Comparison of ENCODE assay signal across 9 mouse cellular contexts in the genomic region with DNA sequence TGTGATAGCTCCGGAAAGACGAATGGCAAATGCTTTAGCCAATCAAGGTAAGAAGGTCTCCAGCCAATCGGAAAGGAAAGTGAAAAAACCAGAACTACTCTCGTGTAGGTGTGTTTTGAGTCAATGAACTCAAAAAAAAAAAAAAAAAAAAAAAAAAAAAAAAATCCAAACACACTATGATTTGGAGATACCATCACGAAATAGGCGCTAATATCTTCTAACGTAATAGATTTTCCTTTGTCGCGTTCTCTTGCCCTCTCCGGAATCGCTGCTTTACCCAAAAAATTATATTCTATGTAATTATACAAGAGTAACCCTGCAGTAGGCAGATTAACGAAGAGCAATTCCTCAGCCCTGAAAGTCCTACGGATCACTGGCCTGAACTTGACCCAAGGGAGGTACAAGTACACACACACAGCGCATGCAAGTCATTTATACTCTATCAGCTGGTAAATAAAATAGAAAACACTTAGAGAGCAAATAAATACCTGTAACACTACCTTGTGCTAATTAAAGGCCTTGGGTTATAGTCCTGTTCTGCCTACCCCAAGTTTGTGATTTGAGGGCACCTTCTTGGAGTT. TPM values are rescaled to one million over a fixed set of nuclear protein-coding genes. Genes with fewer than 3 reads are reported as not detected.
DNase-seq lines count a peak whose midpoint lies in the region; ATAC-seq and TF ChIP-seq lines count a peak whose summit lies in the region.
"Had no signal": no experiment of that assay in that cellular context is flagged by ENCODE, and none has a peak within 500 bp of the region (broad histone marks: within the 10 kb centered on the region; RNA-seq: fewer than 3 reads in every experiment).

No protein-coding gene starts in this region.

- no peak for TF ChIP-seq POLR2A in ES-Bruce4 (IDR thresholded peaks at IDR 0.05; ENCODE audit: insufficient read depth, low read length)

- H3K9ac ChIP-seq in heart, embryonic 12.5 days: no peak overlapping the region
- peak overlapping the region; percentile 70 for H3K9ac ChIP-seq in ES-Bruce4 (ENCODE audit: low read depth, poor library complexity, severe bottlenecking)
- H3K9ac ChIP-seq in hindbrain, embryonic 12.5 days: no peak overlapping the region

- no peak for ATAC-seq in heart, embryonic 12.5 days (ENCODE audit: insufficient number of reproducible peaks, low FRiP score)
- ATAC-seq in hindbrain, embryonic 12.5 days (ENCODE audit: low FRiP score): no peak

- no peaks in the 10 kb centered on the region for H3K9me3 ChIP-seq in heart, embryonic 12.5 days (replicated peaks)
- no peaks in the 10 kb centered on the region for H3K9me3 ChIP-seq in ES-Bruce4 (replicated peaks; ENCODE audit: control insufficient read depth, insufficient read depth, low read length, poor library complexity, severe bottlenecking)
- H3K9me3 ChIP-seq in hindbrain, embryonic 12.5 days (replicated peaks): no peaks in the 10 kb centered on the region

- 9% methylated on average over 14 of the region's 14 CpGs for WGBS in heart, embryonic 12.5 days
- 11% methylated on average over 14 of the region's 14 CpGs for WGBS in hindbrain, embryonic 12.5 days
- 15% methylated on average over 10 of the region's 14 CpGs for WGBS in macrophage (ENCODE audit: missing documents)

- peaks cover 36% of the 10 kb centered on the region for H3K4me1 ChIP-seq in heart, embryonic 12.5 days (replicated peaks)
- peaks cover 6% of the 10 kb centered on the region for H3K4me1 ChIP-seq in ES-Bruce4 (ENCODE audit: control insufficient read depth, insufficient read depth, low read length)
- H3K4me1 ChIP-seq in hindbrain, embryonic 12.5 days: peaks cover 17% of the 10 kb centered on the region

- peak overlapping the region; percentile 39 for H3K4me3 ChIP-seq in heart, embryonic 12.5 days
- H3K4me3 ChIP-seq in ES-Bruce4 (ENCODE audit: low read depth, low read length) (peak overlapping the region; percentile 66), macrophage (ENCODE audit: inconsistent target) (peak overlapping the region; percentile 18)
- H3K4me3 ChIP-seq in hindbrain, embryonic 12.5 days: peak overlapping the region; percentile 93

- H3K4me2 ChIP-seq in heart, embryonic 12.5 days: peak overlapping the region; percentile 68
- H3K4me2 ChIP-seq in hindbrain, embryonic 12.5 days (replicated peaks): peak overlapping the region; percentile 56

- DNase-seq in heart, adult 18-20 months: no peak
- DNase-seq in thymus, postnatal 36 days: no peak
- no peak for DNase-seq in cerebellum, postnatal 10 days
- no peak for DNase-seq in layer of hippocampus, adult 18-20 months (ENCODE audit: low spot score in 2 of 2)

- peaks cover 28% of the 10 kb centered on the region for H3K36me3 ChIP-seq in heart, embryonic 12.5 days
- H3K36me3 ChIP-seq in ES-Bruce4 (ENCODE audit: control insufficient read depth, insufficient read depth, low read length, poor library complexity, severe bottlenecking) (no peaks in the 10 kb centered on the region), macrophage (ENCODE audit: inconsistent target) (peaks cover 18% of the 10 kb centered on the region)
- peaks cover 24% of the 10 kb centered on the region for H3K36me3 ChIP-seq in hindbrain, embryonic 12.5 days

- TF ChIP-seq EP300 in ES-Bruce4 (IDR thresholded peaks at IDR 0.05; ENCODE audit: insufficient read depth, low read depth, low read length): no peak

- H3K27ac ChIP-seq in heart, embryonic 12.5 days (ENCODE audit: poor library complexity, severe bottlenecking): no peak overlapping the region
- H3K27ac ChIP-seq in ES-Bruce4 (ENCODE audit: insufficient read depth, low read length) (peak overlapping the region; percentile 26; the same call in 1 of the 2 replicates), macrophage (no peak overlapping the region)
- no peak overlapping the region for H3K27ac ChIP-seq in hindbrain, embryonic 12.5 days

- TF ChIP-seq CTCF in ES-Bruce4 (IDR thresholded peaks at IDR 0.05; ENCODE audit: low read depth, low read length): no peak

- no peaks in the 10 kb centered on the region for H3K27me3 ChIP-seq in heart, embryonic 12.5 days (replicated peaks)
- H3K27me3 ChIP-seq in ES-Bruce4 (ENCODE audit: control insufficient read depth, insufficient read depth, low read length, poor library complexity, severe bottlenecking): no peaks in the 10 kb centered on the region
- H3K27me3 ChIP-seq in hindbrain, embryonic 12.5 days: peaks cover 4% of the 10 kb centered on the region; the same call in 1 of the 2 replicates

- peaks cover 13% of the 10 kb centered on the region for H3K79me2 ChIP-seq in macrophage (ENCODE audit: inconsistent target)

RNA-seq across cellular contexts. Expression of gene Ankrd54, which starts 0.6 kb away (rescaled TPM):
- polyA plus RNA-seq in heart, embryonic 12.5 days (2016; fragmentation: Nextera tagmentation; extraction: Ambion mirVana): 29.0 and 30.0 TPM in 2 replicates
- 1 to 10 TPM; 7.2 to 8.6 TPM for total RNA-seq in heart, adult 18-20 months (2021)
- polyA plus RNA-seq in ES-Bruce4 (2011; ENCODE audit: insufficient read depth, insufficient read length, low read depth, missing spikeins): 16.6 and 18.2 TPM in 2 replicates
- 56.8 and 60.3 TPM in 2 replicates for polyA plus RNA-seq in hindbrain, embryonic 12.5 days (2016; fragmentation: Nextera tagmentation; extraction: Ambion mirVana)
- 10 to 100 TPM in 20 of 26 experiments, 1 to 10 TPM in 6; 5.3 to 31.1 (median 19.2) TPM for total RNA-seq in macrophage (2018; cell fraction: chromatin; rRNA removed)
- 10 to 100 TPM in 5 of 26 experiments, 1 to 10 TPM in 21; 3.8 to 11.0 (median 8.2) TPM for total RNA-seq in macrophage (2018; cell fraction: cytosol; rRNA removed)
- 10 to 100 TPM in 20 of 26 experiments, 1 to 10 TPM in 6; 6.0 to 28.1 (median 13.0) TPM for total RNA-seq in macrophage (2018; cell fraction: nucleus; rRNA removed)
- 3.9 to 9.7 TPM (median 8.3 TPM) in 3 replicates for polyA plus RNA-seq in macrophage (2018)
- 10 to 100 TPM; 18.0 to 22.7 TPM for total RNA-seq in layer of hippocampus, adult 18-20 months (2021)

RNA-seq across cellular contexts. Expression of gene Eif3l, which starts 11.7 kb away (rescaled TPM):
- polyA plus RNA-seq in heart, embryonic 12.5 days (2016; fragmentation: Nextera tagmentation; extraction: Ambion mirVana): 165 TPM in 2 replicates
- total RNA-seq in heart, adult 18-20 months (2021): 10 to 100 TPM; 70.4 to 73.8 TPM
- polyA plus RNA-seq in ES-Bruce4 (2011; ENCODE audit: insufficient read depth, insufficient read length, low read depth, missing spikeins) (598 and 608 TPM in 2 replicates), macrophage (2018) (92.1 to 130 TPM (median 96.7 TPM) in 3 replicates)
- polyA plus RNA-seq in hindbrain, embryonic 12.5 days (2016; fragmentation: Nextera tagmentation; extraction: Ambion mirVana): 190 and 196 TPM in 2 replicates
- 10 to 100 TPM; 16.3 to 78.6 (median 48.6) TPM for total RNA-seq in macrophage (2018; cell fraction: chromatin; rRNA removed)
- 10 to 100 TPM; 52.0 to 93.5 (median 68.5) TPM for total RNA-seq in macrophage (2018; cell fraction: cytosol; rRNA removed)
- 10 to 100 TPM; 20.9 to 85.9 (median 40.6) TPM for total RNA-seq in macrophage (2018; cell fraction: nucleus; rRNA removed)
- total RNA-seq in layer of hippocampus, adult 18-20 months (2021): 10 to 100 TPM; 71.5 to 71.8 TPM

RNA-seq across cellular contexts. Expression of gene Galr3, which starts 21.6 kb away (rescaled TPM):
- polyA plus RNA-seq in heart, embryonic 12.5 days (2016; fragmentation: Nextera tagmentation; extraction: Ambion mirVana): not detected in 2 replicates
- total RNA-seq in heart, adult 18-20 months (2021): not detected
- not detected in 2 replicates for polyA plus RNA-seq in ES-Bruce4 (2011; ENCODE audit: insufficient read depth, insufficient read length, low read depth, missing spikeins)
- not detected in 2 replicates for polyA plus RNA-seq in hindbrain, embryonic 12.5 days (2016; fragmentation: Nextera tagmentation; extraction: Ambion mirVana)
- not detected for total RNA-seq in macrophage (2018; cell fraction: chromatin; rRNA removed)
- not detected for total RNA-seq in macrophage (2018; cell fraction: cytosol; rRNA removed)
- not detected for total RNA-seq in macrophage (2018; cell fraction: nucleus; rRNA removed)
- not detected in 3 replicates for polyA plus RNA-seq in macrophage (2018)
- total RNA-seq in layer of hippocampus, adult 18-20 months (2021): under 1 TPM in 1 of 2 experiments, not detected in 1; 0.42 TPM
- total RNA-seq: neutrophil, adult 5-6 weeks had no signal

RNA-seq across cellular contexts. Expression of gene H1f0, which starts 35.0 kb away (rescaled TPM):
- polyA plus RNA-seq in heart, embryonic 12.5 days (2016; fragmentation: Nextera tagmentation; extraction: Ambion mirVana): 294 and 300 TPM in 2 replicates
- total RNA-seq in heart, adult 18-20 months (2021): 10 to 100 TPM; 62.5 to 70.0 TPM
- 59.8 TPM in 2 replicates for polyA plus RNA-seq in ES-Bruce4 (2011; ENCODE audit: insufficient read depth, insufficient read length, low read depth, missing spikeins)
- 456 and 488 TPM in 2 replicates for polyA plus RNA-seq in hindbrain, embryonic 12.5 days (2016; fragmentation: Nextera tagmentation; extraction: Ambion mirVana)
- 10 to 100 TPM in 9 of 26 experiments, 1 to 10 TPM in 17; 1.3 to 34.0 (median 6.4) TPM for total RNA-seq in macrophage (2018; cell fraction: chromatin; rRNA removed)
- 100 to 1,000 TPM in 1 of 26 experiments, 10 to 100 TPM in 25; 33.9 to 115 (median 71.3) TPM for total RNA-seq in macrophage (2018; cell fraction: cytosol; rRNA removed)
- total RNA-seq in macrophage (2018; cell fraction: nucleus; rRNA removed): 10 to 100 TPM in 24 of 26 experiments, 1 to 10 TPM in 2; 8.0 to 98.0 (median 32.0) TPM
- 47.1 to 75.1 TPM (median 48.4 TPM) in 3 replicates for polyA plus RNA-seq in macrophage (2018)
- 10 to 100 TPM; 83.7 to 93.8 TPM for total RNA-seq in layer of hippocampus, adult 18-20 months (2021)

RNA-seq across cellular contexts. Expression of gene Micall1, which starts 45.4 kb away (rescaled TPM):
- 24.2 and 24.3 TPM in 2 replicates for polyA plus RNA-seq in heart, embryonic 12.5 days (2016; fragmentation: Nextera tagmentation; extraction: Ambion mirVana)
- 10 to 100 TPM; 38.5 to 44.1 TPM for total RNA-seq in heart, adult 18-20 months (2021)
- polyA plus RNA-seq in ES-Bruce4 (2011; ENCODE audit: insufficient read depth, insufficient read length, low read depth, missing spikeins) (12.4 and 13.4 TPM in 2 replicates), macrophage (2018) (6.4 to 9.0 TPM (median 7.9 TPM) in 3 replicates)
- polyA plus RNA-seq in hindbrain, embryonic 12.5 days (2016; fragmentation: Nextera tagmentation; extraction: Ambion mirVana): 12.4 and 16.3 TPM in 2 replicates
- total RNA-seq in macrophage (2018; cell fraction: chromatin; rRNA removed): 100 to 1,000 TPM in 5 of 26 experiments, 10 to 100 TPM in 21; 18.5 to 245 (median 42.9) TPM
- 10 to 100 TPM in 9 of 26 experiments, 1 to 10 TPM in 17; 3.5 to 16.8 (median 6.6) TPM for total RNA-seq in macrophage (2018; cell fraction: cytosol; rRNA removed)
- 10 to 100 TPM in 21 of 26 experiments, 1 to 10 TPM in 5; 5.0 to 54.4 (median 17.9) TPM for total RNA-seq in macrophage (2018; cell fraction: nucleus; rRNA removed)
- total RNA-seq in layer of hippocampus, adult 18-20 months (2021): 10 to 100 TPM; 33.9 to 35.3 TPM

Comparison
In these comparisons a context has a peak if more than half of its experiments do, and no peak if none do; other contexts are left out.
1. H3K4me3 ChIP-seq: peak in every context shown above with its lines; median percentile 93 in hindbrain, embryonic 12.5 days; 66 in ES-Bruce4; 39 in heart, embryonic 12.5 days; 18 in macrophage.